Mouse (Mus musculus): ENCODE measurements around the gene Lrp8.

Lrp8 gene

DNA sequence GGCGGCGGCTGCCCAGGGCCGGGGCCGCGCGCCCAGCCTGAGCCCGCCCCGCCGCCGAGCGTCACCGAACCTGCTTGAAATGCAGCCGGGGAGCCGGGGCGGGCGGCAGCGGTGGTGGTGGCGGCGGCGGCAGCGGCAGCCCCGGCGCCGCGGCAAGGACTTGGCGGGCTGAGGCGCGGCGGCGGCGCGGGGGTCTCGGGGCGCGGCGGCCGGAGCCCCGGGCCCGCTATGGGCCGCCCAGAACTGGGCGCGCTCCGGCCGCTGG, at the start of gene Lrp8:
Gene Lrp8 (plus strand): TSS at position 77 of the 265 bp plus-strand sequence.
- in situ Hi-C loops (cut with MboI, MseI) = no loop called here

DNA sequence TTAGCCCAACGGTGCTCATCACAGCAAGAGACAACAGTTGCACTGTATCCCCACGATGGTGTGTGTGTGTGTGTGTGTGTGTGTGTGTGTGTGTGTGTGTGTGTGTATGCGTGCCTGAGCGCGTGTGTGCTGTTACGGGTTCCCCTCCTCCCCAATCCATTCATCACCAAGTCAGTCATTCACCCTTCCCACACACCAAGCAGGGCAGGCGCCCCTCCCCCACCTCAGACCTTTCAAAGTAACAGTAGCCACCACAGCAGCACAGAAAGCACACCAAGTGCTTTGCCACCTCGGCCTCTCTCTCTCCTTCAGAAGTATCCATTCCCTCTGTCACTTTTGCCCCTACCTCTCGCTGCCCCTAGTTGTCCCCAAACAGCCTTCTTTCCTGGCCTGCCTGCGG, 45.8 kb upstream of the Lrp8 start:
- in situ Hi-C loops (cut with MboI, MseI) = no loop called here

DNA sequence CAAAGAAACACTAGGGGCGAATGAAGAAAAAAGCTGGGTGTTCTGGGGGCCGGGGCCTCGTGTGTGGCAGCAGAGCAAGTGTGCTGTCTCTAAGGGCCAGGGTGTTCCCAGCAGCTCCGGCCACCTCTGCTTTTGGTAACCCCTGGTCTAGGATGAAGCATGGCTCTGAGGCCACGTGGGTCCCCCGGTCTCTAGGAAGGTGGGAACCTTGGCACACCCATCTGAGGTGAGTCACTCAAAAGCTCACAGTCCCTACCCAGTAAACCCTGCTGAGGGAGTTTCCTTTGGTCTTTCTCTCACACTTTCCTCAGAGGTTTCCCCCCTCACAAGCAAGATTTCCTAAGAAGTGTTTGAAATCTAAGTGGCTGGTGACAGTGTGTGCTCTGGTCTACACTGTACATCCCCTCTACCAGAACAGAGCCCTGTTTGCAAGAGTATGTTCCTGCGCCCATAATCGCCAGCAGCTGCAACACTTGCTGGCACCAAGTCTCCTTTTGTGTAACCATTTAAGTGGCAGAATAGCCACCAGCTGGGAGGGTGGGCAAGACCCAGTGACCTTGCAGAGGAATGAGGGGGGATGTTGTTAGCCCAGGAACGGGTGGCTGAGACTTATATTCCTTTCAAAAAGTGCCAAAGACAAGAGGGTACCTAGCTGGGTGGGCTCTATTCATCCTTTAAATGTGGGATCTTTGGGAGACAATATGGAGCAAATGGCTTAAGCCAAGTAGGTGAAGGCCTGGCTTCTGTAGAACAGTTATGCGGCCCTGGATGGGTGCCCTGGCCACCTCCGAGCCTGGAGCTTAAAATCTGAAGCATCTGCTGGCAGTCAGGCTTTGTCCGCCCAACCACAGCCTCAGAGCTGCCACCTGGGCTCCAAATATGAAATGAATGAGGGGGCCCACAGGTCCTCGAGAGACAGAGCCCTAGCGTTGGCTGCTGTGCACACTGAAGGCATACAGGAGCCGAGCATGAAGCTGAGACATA, 44.3 kb upstream of the Lrp8 start:
- in situ Hi-C loops (cut with MboI, MseI) = no loop called here

DNA sequence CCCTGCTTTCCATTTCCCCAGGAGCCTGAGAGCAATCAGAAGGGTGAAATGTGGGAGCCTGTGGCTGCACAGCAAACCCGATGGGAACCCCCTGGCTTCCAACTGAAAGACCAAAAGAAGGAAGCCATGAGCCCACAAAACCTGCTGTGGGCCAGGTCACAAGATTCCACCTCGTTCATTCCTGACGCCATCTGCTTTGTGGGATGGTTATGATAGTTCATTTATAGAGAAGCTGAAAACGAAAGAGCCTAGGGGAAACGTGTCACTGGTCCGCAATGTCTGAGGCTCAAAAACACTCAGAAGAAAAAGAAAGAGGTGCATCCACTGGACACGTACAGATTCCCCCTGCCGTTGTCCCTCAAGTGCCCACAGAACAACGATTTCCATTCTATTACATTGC, 43.1 kb upstream of the Lrp8 start:
- in situ Hi-C loops (cut with MboI, MseI) = no loop called here

DNA sequence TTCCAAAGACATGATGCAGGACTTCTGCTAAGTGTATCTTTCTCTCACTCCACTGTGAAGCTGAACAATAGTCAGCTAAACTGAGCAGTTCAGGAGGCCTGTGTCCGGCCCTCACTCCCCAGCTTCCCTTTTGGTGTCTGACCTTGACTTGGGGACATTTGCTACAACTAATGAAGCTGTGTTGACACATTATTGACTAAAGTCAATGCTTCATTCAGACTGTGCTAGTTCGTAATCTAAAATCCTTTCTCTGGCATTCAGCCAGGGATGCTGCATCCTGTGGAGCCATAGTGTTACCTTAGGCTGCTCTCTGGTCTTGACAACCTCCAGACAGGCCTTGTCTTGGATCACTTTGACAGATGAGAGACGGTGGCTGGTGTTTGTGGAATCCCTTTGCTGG, 39.1 kb upstream of the Lrp8 start:
- in situ Hi-C loops (cut with MboI, MseI) = no loop called here

DNA sequence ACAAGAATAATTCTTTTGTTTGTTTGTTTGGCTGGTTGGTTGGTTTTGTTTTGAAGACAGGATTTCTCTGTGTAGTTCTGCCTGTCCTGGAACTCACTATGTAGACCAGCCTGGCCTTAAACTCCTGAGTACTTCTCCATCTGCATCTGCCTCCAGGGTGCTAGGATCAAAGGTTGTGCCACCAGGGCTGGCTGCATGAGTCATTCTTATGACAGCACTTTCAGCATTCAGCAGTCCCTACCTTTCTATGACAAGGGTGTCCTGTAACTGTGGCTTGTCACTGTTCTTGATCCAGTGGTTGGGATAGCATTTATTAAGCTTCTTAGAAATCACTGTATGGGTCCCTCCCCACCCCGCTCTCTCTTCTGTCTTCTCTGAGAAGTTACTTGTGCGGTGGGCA, 38.5 kb upstream of the Lrp8 start:
- in situ Hi-C loops (cut with MboI, MseI) = no loop called here

DNA sequence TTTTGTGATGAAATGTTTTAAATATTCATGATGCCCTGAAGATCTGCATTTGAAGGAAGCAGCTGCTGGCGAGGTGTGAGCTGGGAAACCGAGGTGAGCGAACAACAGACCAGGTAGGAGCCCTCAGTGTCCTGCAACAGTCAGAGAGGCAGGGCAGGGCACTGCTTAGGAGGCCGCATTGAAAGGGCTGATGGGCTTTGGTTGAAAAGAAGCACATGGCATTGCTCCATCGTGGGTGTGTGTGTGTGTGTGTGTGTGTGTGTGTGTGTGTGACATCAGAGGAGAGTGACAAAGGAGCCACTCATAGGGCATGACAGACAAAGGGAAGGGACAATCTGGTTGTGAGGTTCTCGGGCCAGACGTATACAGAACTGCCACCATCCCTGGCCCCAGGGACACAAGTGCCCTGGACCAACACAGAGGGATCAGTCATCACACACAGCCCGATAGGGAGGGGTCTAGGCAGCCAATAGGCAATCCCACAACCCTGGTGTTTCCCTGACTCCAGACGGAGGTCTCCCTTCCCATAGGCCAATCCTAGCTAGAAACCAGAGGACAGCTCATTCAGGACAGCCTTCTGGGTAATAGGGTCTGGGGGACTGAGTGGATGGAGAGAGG, 36.8 kb upstream of the Lrp8 start:
- in situ Hi-C loops (cut with MboI, MseI) = no loop called here

DNA sequence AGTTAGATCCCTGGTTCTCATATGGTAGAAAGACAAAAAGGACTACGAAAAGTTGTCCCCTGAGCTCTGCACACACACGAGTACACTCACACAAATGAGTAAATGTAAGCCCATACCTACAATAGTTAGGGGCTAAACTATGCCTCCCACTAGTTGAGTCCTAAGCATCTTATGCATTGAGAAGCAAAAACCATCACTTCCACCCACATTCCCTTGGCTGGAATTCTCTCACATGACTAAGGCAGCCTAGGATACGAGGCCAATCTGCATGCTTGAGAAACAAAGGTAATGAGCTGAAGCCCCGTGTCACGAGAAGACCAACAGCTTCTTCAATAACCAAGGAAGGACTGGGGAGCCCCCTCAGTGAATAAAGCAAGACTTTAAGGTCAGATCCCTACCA, 35.9 kb upstream of the Lrp8 start:
- in situ Hi-C loops (cut with MboI, MseI) = no loop called here

DNA sequence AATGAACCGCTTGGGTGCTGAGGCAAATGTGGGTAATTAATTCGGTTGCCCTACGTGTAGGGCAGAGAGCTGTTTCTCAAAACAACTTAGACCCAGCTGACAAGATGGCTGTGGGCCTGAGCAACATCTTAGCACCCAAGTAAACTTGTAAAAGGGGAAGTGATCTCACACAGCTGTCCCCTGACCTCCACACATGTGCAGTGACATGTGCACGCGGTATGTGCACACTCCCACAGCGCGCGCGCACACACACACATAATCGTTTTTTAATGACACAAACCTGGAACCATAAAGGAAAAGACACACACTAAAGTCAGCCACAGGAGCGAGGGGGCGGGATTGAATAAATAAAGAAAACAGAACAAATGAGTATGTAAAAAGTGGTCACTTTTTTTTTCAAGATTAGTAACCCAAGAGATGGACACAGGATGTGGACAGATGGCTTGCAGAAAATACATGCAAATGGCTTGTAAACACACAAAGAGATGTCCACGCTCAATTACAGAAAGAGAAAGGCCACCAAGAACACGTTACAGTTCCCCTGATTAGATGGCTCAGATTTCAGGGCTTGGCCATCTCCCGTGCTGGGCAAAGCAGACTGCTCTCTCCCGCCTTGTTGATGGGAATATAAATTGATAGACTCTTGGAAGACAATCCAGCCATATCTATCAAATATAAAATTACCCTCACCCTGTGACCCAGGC, 29.8 kb upstream of the Lrp8 start:
- in situ Hi-C loops (cut with MboI, MseI) = loop anchor here (10.0 kb wide), 1 partner anchor 483 kb away; no protein-coding TSS in a partner anchor

DNA sequence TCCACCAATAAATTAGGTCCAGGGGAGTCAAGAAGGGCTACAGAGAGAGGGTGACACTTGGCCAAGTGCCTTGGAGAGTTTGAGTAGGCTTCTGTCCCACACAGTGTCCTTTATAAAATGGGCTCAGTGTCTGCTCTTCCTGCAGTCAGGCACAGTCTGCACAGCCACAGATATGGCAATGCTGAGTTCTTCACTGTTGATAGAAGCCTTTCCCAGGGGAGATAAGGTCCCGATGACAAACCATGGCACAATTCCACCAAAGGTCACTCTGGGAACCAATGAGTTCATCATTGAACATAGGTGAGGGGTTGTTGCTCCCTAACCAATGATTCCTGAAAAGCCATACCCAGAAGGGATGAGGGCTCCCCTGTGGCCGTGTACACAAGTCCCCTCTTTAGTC, 27.2 kb upstream of the Lrp8 start:
- in situ Hi-C loops (cut with MboI, MseI) = loop anchor here (10.0 kb wide), 1 partner anchor 480 kb away; no protein-coding TSS in a partner anchor

DNA sequence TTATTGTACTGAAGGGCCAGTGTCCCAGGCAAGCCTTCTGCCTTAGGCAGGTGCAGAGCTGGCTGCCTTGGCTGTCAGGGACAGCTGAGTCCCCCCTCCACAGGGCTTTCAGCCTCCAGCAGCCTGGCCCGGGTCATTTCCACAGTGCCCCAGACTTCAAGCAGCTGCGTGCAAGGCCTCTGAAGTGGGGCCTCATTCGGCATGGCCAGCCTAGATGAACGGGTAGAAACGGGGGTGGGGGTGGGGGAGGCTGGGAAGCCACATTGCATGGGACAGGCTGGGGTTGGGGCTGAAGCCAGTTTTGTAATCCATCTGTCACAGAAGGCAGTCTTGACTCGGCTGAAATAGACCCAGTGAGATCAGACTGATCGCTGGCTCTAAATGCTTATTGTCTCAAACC, 26.4 kb upstream of the Lrp8 start:
- in situ Hi-C loops (cut with MboI, MseI) = loop anchor here (10.0 kb wide), 1 partner anchor 479 kb away; no protein-coding TSS in a partner anchor

DNA sequence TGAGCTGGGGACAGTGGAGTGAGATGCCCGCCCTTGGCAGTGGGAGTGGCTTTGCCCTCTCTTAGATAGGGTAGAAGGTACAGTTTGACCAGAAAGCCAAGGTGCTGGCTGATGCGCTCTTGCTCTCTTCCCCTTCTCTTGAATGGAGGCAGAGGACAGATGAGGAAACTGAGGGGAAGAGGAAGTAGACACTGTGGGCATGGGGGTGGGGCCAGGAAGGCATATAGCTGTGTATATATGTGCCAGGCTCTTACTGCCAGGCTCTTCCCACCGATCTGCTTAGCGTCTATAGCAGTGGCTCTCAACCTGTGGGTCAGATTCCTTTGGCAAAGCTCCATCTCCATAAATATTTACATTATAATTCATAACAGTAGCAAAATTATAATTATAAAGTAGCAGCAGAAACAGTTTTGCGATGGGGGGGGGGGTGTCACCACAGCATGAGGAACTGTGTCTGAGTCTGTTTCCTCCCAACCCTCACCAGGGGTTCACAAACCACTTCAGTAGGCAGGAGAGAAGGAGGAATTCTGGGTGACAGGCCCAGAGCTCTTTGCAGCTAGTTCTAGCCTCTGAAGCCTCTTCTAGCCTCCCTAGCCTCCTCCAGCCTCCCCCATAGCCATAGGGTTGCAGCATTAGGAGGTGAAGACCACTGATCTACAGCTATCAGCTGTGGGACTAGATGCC, 24.9 kb upstream of the Lrp8 start:
- in situ Hi-C loops (cut with MboI, MseI) = loop anchor here (10.0 kb wide), 1 partner anchor 478 kb away; no protein-coding TSS in a partner anchor

DNA sequence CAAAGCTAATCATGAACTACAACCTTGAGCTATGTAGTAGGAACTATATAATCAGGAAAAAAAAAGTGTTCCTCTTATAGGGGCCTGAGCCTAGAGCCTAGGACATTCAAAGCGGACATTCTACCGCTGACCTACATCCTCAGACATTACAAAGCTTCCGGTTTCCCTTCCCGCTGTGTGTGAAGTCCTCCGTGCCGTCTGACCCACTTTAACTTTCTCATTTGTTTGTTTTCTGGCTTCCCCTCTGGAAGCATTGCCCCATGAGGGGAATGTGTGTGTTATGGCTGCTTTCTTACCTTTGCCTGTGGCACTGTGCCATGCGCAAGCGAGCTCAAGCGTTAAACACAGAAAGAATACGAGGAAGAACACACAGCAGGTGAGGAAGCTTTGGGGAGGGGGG, 18.5 kb upstream of the Lrp8 start:
- in situ Hi-C loops (cut with MboI, MseI) = no loop called here

DNA sequence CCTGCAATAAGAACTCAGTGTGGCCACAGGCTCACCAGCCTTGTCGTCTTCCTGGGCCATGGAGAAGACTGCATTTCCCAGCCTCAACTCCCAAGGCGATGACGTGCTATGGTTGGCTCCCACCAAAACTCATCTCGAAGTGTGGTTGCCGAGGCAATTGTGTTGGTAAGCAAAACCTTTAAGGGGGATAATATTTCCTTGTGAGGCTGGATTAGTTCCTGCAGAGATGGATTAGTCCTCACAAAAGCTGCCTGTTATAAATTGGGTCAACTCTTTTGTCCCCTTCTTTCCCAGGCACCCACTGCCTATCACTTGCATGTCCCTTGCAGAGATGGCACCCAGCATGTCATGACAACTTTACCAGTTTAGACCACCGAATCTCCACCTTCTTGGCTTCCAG, 13.2 kb upstream of the Lrp8 start:
- in situ Hi-C loops (cut with MboI, MseI) = no loop called here

DNA sequence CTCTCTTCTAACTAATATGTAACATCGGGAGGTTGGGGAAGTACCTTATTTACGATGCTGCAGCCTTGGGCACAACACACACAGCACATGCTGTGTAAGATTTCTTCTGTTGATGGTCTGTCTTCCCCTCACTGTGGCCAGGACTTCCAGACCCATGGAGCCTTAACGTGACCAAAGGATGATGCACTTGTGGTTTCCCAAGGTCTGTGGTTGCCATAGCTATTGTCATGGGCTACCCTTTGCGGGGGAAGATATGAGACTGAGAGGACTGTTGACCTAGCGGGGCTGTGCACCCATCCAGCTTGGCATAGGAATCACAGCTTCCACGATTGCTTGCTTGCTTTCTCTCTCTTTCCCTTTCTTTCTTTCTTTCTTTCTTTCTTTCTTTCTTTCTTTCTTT, 1.3 kb upstream of the Lrp8 start:
- in situ Hi-C loops (cut with MboI, MseI) = no loop called here

DNA sequence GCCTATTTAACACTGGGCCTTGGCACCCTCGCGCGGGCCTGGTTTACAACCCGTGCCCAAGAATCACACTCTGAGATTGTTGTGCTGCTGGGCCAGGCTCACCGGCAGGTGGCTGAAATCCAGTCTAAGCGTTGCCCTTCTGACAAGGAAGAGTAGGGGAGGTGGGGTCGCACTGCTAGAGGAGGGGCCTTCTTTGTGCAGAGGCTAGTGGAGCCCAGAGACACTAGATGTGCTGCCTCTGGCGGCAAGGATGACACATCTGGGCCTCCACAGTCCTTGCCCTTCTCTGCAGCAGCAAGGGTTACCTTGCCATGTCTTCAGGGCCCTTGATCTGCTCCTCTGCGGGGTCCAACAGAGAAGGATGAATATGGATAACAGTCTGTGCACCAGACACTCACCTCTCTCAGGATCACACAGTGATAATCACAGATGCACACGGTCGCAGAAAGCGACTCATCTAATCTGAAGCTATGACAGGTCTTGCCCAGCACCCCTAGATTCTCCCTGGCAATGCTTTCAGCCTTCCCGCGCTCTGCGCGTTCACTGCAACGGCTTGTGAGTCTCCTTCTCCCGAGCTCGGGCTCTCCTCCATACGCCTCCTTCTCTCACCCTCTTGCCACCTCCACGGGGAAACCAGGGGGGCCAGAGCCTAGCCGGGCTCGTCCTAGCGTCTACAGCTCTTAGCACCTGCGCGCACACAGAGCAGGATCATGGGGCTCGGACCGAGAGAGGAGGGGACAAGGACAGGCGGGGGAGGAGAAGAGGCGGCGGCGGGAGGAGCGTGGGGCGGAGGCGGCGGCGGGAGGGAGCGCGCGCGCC, 486 bp upstream of the Lrp8 start:
- in situ Hi-C loops (cut with MboI, MseI) = no loop called here

DNA sequence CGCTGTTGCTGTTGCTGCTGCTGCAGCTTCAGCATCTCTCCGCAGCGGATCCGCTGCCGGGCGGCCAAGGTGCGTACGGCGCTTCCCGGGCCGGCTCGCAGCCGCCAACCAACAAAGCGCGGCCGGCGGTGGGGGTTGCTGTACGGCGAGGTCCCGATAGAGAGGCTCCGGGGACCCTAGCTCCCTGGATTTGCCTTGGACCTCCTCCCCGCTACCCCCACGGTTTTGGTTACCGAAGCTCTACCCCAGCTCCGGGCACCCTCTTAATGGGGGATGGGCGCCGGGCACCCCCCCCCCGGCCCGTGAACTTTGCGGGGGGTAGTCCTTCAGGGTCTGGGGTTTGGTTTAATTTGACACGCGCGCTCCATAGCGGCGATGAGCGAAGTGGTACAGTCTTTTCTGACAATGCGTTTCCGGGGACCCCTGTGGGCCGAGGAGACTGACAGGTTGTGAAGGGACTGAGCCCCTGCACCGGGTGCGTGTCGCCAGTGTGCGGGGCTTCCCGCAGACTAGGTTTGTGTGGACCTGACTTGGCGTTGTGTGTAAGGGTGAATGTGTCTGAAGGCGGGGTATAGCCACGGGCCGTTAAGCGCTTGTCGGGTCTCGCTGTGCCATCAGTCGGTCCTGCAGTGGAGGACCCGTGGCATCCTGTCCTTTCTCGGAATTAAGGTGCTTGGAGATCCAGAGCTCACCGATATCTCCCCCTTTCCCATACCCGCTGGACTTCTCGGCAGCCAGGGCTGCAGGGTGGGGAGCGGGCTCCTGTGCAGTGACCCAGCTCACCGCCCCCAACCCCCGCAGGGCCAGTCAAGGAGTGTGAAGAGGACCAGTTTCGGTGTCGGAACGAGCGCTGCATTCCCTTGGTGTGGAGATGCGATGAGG, 630 bp downstream of the Lrp8 start:
- in situ Hi-C loops (cut with MboI, MseI) = no loop called here

DNA sequence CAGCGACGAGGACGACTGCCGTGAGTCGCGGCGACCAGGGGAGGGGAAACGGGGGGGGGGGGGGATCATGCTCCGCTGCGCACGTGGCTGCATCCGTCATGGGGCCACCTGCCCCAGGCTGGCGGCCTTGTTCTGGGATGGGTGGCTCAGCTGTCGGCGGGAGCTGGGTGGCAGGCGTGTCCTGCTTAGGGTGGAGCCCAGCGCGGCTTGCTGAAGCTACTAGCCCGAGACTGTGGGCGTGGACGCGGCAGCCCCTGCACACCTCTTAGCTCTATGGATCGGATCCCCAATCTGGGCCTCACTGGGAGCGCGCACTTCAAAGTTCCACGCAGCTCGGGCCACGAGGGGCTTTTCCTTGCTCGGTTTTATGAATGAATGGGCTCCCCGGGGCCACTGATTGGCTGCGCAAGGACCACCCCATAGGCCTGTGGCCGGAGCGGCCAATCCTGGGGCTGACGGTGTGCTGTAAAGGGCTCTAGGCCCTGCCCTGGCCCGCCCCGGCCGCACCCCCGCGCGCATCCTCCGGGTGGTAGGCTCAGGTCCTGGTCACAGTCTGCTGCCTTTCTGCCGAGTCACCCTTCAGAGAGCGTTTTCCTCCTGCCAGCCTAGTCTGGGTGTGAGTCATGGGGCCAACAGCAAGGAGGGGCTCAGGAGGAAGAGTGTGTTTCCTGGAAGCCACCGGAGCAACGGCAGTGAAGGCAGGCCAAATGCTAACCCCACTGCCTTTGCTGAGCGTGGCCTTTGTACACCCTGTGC, 1.5 kb downstream of the Lrp8 start:
- in situ Hi-C loops (cut with MboI, MseI) = no loop called here

DNA sequence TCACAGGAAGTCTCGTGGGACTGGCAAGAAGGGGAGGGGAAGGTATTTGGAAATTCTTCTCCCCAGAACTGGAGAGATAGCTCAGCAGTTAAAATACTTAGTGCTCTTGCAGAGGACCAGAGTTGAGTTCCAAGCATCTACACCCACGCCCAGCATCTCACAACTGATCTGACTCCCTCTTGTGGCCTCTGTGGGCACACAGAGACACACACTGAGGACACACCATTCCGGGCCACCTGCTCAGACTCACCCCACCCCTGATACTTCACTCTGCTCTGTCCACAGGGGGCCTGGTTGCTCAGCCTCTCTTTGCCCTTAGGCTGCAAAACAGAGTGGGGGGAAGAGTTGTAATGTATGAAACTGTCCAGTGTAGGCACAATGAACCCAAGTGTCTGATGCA, 3.4 kb downstream of the Lrp8 start:
- in situ Hi-C loops (cut with MboI, MseI) = no loop called here
